ENCODE assay signal across 10 mouse cellular contexts in genomic region chr8:83577384-83577791, GRCm38 (mm10). TPM values are rescaled to one million over a fixed set of nuclear protein-coding genes. Genes with fewer than 3 reads are reported as not detected.
DNase-seq lines count a peak whose midpoint lies in the region; ATAC-seq and TF ChIP-seq lines count a peak whose summit lies in the region.
"Had no signal": no experiment of that assay in that cellular context is flagged by ENCODE, and none has a peak within 500 bp of the region (broad histone marks: within the 10 kb centered on the region; RNA-seq: fewer than 3 reads in every experiment).

No protein-coding gene starts in this region.

- intact Hi-C loops in heart, postnatal 25 days (cut with DNase I), result no loop called here

- WGBS in hindbrain, postnatal 0 days, result 36% methylated on average over 9 of the region's 9 CpGs
- WGBS in neural tube, embryonic 13.5 days, result 62% methylated on average over 9 of the region's 9 CpGs

- H3K4me3 ChIP-seq in hindbrain, postnatal 0 days (ENCODE audit: low read length), result no peak overlapping the region
- H3K4me3 ChIP-seq in neural tube, embryonic 13.5 days, result no peak overlapping the region

- no peaks in the 10 kb centered on the region for H3K9me3 ChIP-seq in hindbrain, postnatal 0 days (ENCODE audit: low read length)
- no peaks in the 10 kb centered on the region for H3K9me3 ChIP-seq in neural tube, embryonic 13.5 days

- DNase-seq in heart, adult 18-20 months, result peak; percentile 67 to 76
- no peak for DNase-seq in heart, postnatal 25 days (ENCODE audit: low spot score)
- DNase-seq in spleen, postnatal 10 days (ENCODE audit: low spot score in 2 of 2), result peak; percentile 5 to 35
- DNase-seq in spleen, postnatal 36 days (ENCODE audit: low spot score in 2 of 2), result no peak
- peak; percentile 73 for DNase-seq in fat pad, adult 2 months (ENCODE audit: extremely low read depth, low read depth, low spot score)
- no peak for DNase-seq in hindbrain, postnatal 0 days (ENCODE audit: low spot score)
- no peak for DNase-seq in c-Kit-positive CD71-positive TER-119-positive erythroid progenitor cells, embryonic 14.5 days (ENCODE audit: low spot score)

- H3K27me3 ChIP-seq in hindbrain, postnatal 0 days (ENCODE audit: insufficient read depth, low read length), result no peaks in the 10 kb centered on the region
- H3K27me3 ChIP-seq in neural tube, embryonic 13.5 days, result no peaks in the 10 kb centered on the region
- H3K27me3 ChIP-seq: CH12.LX had no signal

- ATAC-seq in hindbrain, postnatal 0 days, result peak; percentile 19; the same call in 1 of the 2 replicates
- ATAC-seq in neural tube, embryonic 13.5 days (ENCODE audit: low read depth), result no peak

- no peak for TF ChIP-seq CTCF in hindbrain, postnatal 0 days (IDR thresholded peaks at IDR 0.05; ENCODE audit: low read depth)

- no peak overlapping the region for H3K4me2 ChIP-seq in hindbrain, postnatal 0 days (ENCODE audit: low read depth, low read length)
- no peak overlapping the region for H3K4me2 ChIP-seq in neural tube, embryonic 13.5 days

- H3K9ac ChIP-seq in hindbrain, postnatal 0 days (replicated peaks; ENCODE audit: low read length), result no peak overlapping the region
- H3K9ac ChIP-seq in neural tube, embryonic 13.5 days, result peak overlapping the region; percentile 41

- H3K27ac ChIP-seq in hindbrain, postnatal 0 days, result peak overlapping the region; percentile 45; the same call in 1 of the 2 replicates
- H3K27ac ChIP-seq in neural tube, embryonic 13.5 days (replicated peaks), result 0 out of 2 replicates have a peak overlapping the region, but pooled peaks have one; percentile 9

- H3K4me1 ChIP-seq in hindbrain, postnatal 0 days (ENCODE audit: insufficient read depth, low read length), result peaks cover 23% of the 10 kb centered on the region
- H3K4me1 ChIP-seq in neural tube, embryonic 13.5 days (replicated peaks), result peaks cover 81% of the 10 kb centered on the region

- peaks cover 10% of the 10 kb centered on the region for H3K36me3 ChIP-seq in hindbrain, postnatal 0 days (ENCODE audit: insufficient read depth, low read length)
- peaks cover 20% of the 10 kb centered on the region for H3K36me3 ChIP-seq in neural tube, embryonic 13.5 days

RNA-seq across cellular contexts. Expression of gene Ndufb7, which starts 10.9 kb away (rescaled TPM):
- total RNA-seq in heart, adult 18-20 months (2021), result 100 to 1,000 TPM; 661 to 773 TPM
- 100 to 1,000 TPM; 752 to 766 TPM for total RNA-seq in heart, postnatal 25 days (2021)
- 124 and 186 TPM in 2 replicates for total RNA-seq in hindbrain, postnatal 0 days (2014; rRNA removed)
- polyA plus RNA-seq in hindbrain, postnatal 0 days (2015; fragmentation: Nextera tagmentation; extraction: Ambion mirVana), result 436 and 442 TPM in 2 replicates
- 354 and 397 TPM in 2 replicates for polyA plus RNA-seq in neural tube, embryonic 13.5 days (2015; fragmentation: Nextera tagmentation; extraction: Ambion mirVana)

RNA-seq across cellular contexts. Expression of gene Tecr, which starts 30.4 kb away (rescaled TPM):
- total RNA-seq in heart, adult 18-20 months (2021), result 100 to 1,000 TPM; 487 to 510 TPM
- total RNA-seq in heart, postnatal 25 days (2021), result 100 to 1,000 TPM; 381 to 389 TPM
- 1,283 and 1,409 TPM in 2 replicates for total RNA-seq in hindbrain, postnatal 0 days (2014; rRNA removed)
- polyA plus RNA-seq in hindbrain, postnatal 0 days (2015; fragmentation: Nextera tagmentation; extraction: Ambion mirVana), result 1,550 and 1,625 TPM in 2 replicates
- 1,063 and 1,130 TPM in 2 replicates for polyA plus RNA-seq in neural tube, embryonic 13.5 days (2015; fragmentation: Nextera tagmentation; extraction: Ambion mirVana)

RNA-seq across cellular contexts. Expression of gene Dnajb1, which starts 30.6 kb away (rescaled TPM):
- 10 to 100 TPM; 20.0 to 22.3 TPM for total RNA-seq in heart, adult 18-20 months (2021)
- 10 to 100 TPM; 10.4 to 17.6 TPM for total RNA-seq in heart, postnatal 25 days (2021)
- total RNA-seq in hindbrain, postnatal 0 days (2014; rRNA removed), result 35.3 and 42.7 TPM in 2 replicates
- 60.1 and 65.0 TPM in 2 replicates for polyA plus RNA-seq in hindbrain, postnatal 0 days (2015; fragmentation: Nextera tagmentation; extraction: Ambion mirVana)
- 54.3 and 54.4 TPM in 2 replicates for polyA plus RNA-seq in neural tube, embryonic 13.5 days (2015; fragmentation: Nextera tagmentation; extraction: Ambion mirVana)

RNA-seq across cellular contexts. Expression of gene Olfr370, which starts 41.8 kb away (rescaled TPM):
- total RNA-seq in heart, adult 18-20 months (2021), result not detected
- not detected for total RNA-seq in heart, postnatal 25 days (2021)
- total RNA-seq in hindbrain, postnatal 0 days (2014; rRNA removed), result 0.05 TPM in 1 of 2 replicates, not detected in the other
- polyA plus RNA-seq in hindbrain, postnatal 0 days (2015; fragmentation: Nextera tagmentation; extraction: Ambion mirVana), result 0.08 TPM in 1 of 2 replicates, not detected in the other
- 0.04 TPM in 1 of 2 replicates, not detected in the other for polyA plus RNA-seq in neural tube, embryonic 13.5 days (2015; fragmentation: Nextera tagmentation; extraction: Ambion mirVana)
- total RNA-seq: CH12.LX had no signal
- polyA plus RNA-seq: testis, adult 2 months had no signal

Comparison
In these comparisons a context has a peak if more than half of its experiments do, and no peak if none do; other contexts are left out.
1. DNase-seq: peak in heart, adult 18-20 months (2 of 2), spleen, postnatal 10 days (2 of 2) and fat pad, adult 2 months (single experiment); none in heart, postnatal 25 days (single experiment), spleen, postnatal 36 days (0 of 2), hindbrain, postnatal 0 days (single experiment) and c-Kit-positive CD71-positive TER-119-positive erythroid progenitor cells, embryonic 14.5 days (single experiment).